Mouse (Mus musculus) neural tube, embryonic 12.5 days (tissue): ENCODE results near the gene Zfp511. TPM values are rescaled to one million over a fixed set of nuclear protein-coding genes. Genes with fewer than 3 reads are reported as not detected.

Experiments used
- ATAC-seq: fragments of 200-750 bp; cut with Nextera tagmentation; 2 replicates; pipeline ENCODE4 v1.8.0; 2017; ENCODE audit warnings: low read depth, mild to moderate bottlenecking, moderate TSS enrichment, moderate library complexity; ENCODE audit not compliant: low FRiP score
- H3K27ac ChIP-seq: fragments of 300-500 bp; sonication (generic); 2 replicates; pipeline ENCODE4 v1.5.1; 2016
- H3K27me3 ChIP-seq: fragments of 300-500 bp; sonication (generic); replicated peaks from 2 replicates; pipeline ENCODE4 v1.6.1; 2016; ENCODE audit warnings: mild to moderate bottlenecking
- H3K36me3 ChIP-seq: fragments of 300-500 bp; sonication (generic); 2 replicates; pipeline ENCODE4 v1.6.1; 2016; ENCODE audit warnings: mild to moderate bottlenecking
- H3K4me1 ChIP-seq: fragments of 300-500 bp; sonication (generic); 2 replicates; pipeline ENCODE4 v1.6.1; 2016
- H3K4me2 ChIP-seq: fragments of 300-500 bp; sonication (generic); replicated peaks from 2 replicates; pipeline ENCODE4 v1.6.1; 2016; ENCODE audit warnings: mild to moderate bottlenecking
- H3K4me3 ChIP-seq: fragments of 300-500 bp; sonication (generic); 2 replicates; pipeline ENCODE4 v1.5.1; 2016
- H3K9ac ChIP-seq: fragments of 300-500 bp; sonication (generic); 2 replicates; pipeline ENCODE4 v1.6.1; 2016; ENCODE audit warnings: mild to moderate bottlenecking
- H3K9me3 ChIP-seq: fragments of 300-500 bp; sonication (generic); 2 replicates; pipeline ENCODE4 v1.6.1; 2016; ENCODE audit warnings: mild to moderate bottlenecking
- WGBS: fragments of 180-500 bp; shearing (Covaris S2); methylation state at CpG from one replicate; pipeline ENCODE4 v1.1.7; 2016; 5-methylcytosine and 5-hydroxymethylcytosine counted together
- polyA plus RNA-seq: library from polyadenylated mRNA; unstranded; fragments of >200 nt; fragmentation: Nextera tagmentation; extraction: Ambion mirVana; gene quantifications from 2 replicates; pipeline ENCODE4 v1.2.1, GENCODE M21; 2016

The Zfp511 gene
- polyA plus RNA-seq, 1 experiment from 2014 or later, result 54.8 TPM

DNA sequence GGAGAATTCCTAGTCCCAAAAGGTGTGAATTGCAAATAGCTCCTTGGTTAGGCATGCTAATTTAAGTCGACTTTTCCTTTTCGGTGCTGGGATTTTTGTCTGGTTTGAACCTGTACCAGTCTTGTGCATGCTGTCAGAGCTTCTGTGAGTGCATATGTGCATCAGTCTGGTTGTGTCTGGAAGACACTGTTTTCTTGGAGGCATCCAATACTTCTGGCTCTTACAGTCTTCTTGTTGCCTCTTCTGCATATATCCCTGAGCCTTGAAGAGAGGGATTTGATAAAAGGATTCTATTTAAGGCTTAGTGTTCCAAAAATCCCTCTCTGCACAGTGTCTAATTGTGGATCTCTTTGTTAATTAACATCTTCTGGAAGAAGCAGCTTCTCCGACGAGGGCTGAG is 17.9 kb downstream of the Zfp511 start:
- Histone ChIP-seq H3K27ac (no peak overlapping the region), H3K4me2 (no peak overlapping the region), H3K9ac (no peak overlapping the region), H3K4me3 (no peak overlapping the region), H3K4me1 (peaks cover 44% of the 10 kb centered on the region), H3K9me3 (no peaks in the 10 kb centered on the region), H3K36me3 (no peaks in the 10 kb centered on the region), H3K27me3 (peaks cover 22% of the 10 kb centered on the region)
- WGBS, result 90% methylated on average over 4 of the region's 4 CpGs
- ATAC-seq, result no peak

DNA sequence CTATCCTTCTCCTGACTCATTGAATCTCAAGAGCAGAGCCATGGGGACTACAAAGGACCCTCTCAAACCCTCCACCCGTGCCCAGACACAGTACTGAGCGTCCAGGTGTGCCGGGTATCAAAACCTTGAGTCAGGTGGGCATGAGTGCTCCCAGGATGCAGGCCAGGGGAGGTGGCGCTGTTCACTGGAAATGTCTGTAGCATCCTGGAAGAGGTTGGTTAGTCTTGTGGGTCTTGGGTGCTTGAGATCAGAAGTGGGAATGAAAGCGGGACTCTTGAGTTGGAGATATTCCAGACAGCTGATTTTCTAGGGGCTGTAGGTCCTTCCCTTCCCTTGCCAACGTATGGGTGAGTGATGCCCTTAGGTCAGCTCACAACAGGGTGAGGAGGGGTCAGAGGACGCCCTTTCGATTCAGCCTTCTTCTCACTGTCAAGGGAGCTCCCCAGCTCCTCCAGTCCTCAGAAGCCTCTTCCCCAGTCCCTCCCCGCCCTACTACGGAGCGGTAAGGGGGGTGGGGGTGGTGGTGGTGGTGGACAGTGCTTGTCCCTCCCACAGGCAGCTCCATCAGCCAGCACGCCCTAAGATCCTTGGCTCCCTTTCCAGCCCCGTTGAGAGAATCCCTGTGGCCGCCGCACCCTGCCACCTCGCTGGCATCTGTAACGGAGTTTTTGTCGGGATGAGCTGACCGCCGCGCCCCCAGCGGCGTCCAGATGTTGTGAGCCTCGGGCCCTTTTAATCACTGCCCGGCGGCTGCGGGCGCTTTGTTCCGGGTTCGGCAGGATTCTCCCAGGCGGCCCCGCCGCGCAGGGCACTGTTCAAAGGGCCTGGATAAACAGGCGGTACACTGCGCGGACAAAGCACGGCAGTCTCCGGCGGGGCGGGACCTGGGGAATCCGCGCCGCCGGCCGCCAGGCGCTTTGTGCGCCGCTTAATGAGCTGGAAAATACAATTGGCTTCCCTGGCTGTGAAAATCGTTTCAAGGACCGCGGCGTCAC is 21.5 kb downstream of the Zfp511 start:
- WGBS, result 2% methylated on average over 53 of the region's 53 CpGs
- Histone ChIP-seq H3K27me3 (0 out of 2 replicates have a peak, but pooled peaks cover 5% of the 10 kb centered on the region), H3K4me2 (peak overlapping the region; percentile 73), H3K36me3 (no peaks in the 10 kb centered on the region), H3K4me1 (peaks cover 62% of the 10 kb centered on the region), H3K9me3 (no peaks in the 10 kb centered on the region), H3K27ac (peak overlapping the region; percentile 96), H3K4me3 (peak overlapping the region; percentile 40), H3K9ac (peak overlapping the region; percentile 68)
- ATAC-seq, result peak; percentile 70

DNA sequence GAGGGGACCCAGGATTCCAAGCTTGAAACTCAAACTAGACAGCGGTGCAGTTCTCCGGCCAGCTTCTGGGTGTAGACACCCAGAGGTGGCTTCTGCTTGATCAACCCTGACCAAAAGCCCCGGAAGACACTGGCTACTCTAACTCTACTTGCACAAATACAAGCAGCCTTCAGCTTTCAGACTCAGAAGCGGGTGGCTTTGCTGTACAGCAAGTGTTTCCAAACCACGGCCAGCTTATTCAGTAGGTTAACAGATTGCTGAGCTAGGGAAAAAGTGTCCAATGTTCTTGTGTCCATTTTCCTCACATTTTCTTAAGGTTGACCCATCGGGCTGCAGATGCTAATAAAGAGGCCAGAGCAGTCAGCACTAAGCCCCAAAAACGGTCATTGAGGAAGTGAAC is 22.3 kb downstream of the Zfp511 start:
- 7% methylated on average over 7 of the region's 7 CpGs for WGBS
- peak overlapping the region; percentile 73 for H3K4me2 ChIP-seq
- H3K36me3 ChIP-seq, result no peaks in the 10 kb centered on the region
- peak overlapping the region; percentile 40; the same call in 1 of the 2 replicates for H3K4me3 ChIP-seq
- peak overlapping the region; percentile 96 for H3K27ac ChIP-seq
- 0 out of 2 replicates have a peak, but pooled peaks cover 5% of the 10 kb centered on the region for H3K27me3 ChIP-seq
- no peaks in the 10 kb centered on the region for H3K9me3 ChIP-seq
- peaks cover 68% of the 10 kb centered on the region for H3K4me1 ChIP-seq
- peak overlapping the region; percentile 68 for H3K9ac ChIP-seq
- ATAC-seq, result peak; percentile 0; the same call in 1 of the 2 replicates

DNA sequence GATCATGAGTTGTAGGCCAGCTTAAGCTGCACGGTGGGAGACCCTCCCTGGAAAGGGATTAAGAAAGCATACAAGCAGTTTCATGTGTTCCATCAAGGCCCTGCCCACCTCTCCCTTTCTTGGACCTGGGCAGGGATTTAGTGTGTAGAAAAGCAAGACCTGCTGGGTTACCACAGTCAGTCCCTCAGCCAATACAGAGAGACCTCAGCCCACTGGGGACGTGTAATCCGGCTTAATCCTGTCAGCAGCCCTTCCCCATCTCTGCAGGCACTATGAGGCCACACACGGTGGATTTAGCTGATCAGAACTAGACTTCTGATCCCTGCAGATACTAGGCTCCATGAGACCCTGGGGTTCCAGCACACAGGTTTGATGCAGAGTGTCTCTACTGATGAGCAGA is 23.4 kb downstream of the Zfp511 start:
- ATAC-seq, result no peak
- Histone ChIP-seq H3K4me3 (no peak overlapping the region), H3K4me2 (peak overlapping the region; percentile 60; the same call in 1 of the 2 replicates), H3K27ac (no peak overlapping the region; the same call in 1 of the 2 replicates), H3K36me3 (no peaks in the 10 kb centered on the region), H3K27me3 (peaks cover 5% of the 10 kb centered on the region; the same call in 1 of the 2 replicates), H3K4me1 (peaks cover 68% of the 10 kb centered on the region), H3K9ac (no peak overlapping the region), H3K9me3 (no peaks in the 10 kb centered on the region)
- 24% methylated on average over 4 of the region's 4 CpGs for WGBS

DNA sequence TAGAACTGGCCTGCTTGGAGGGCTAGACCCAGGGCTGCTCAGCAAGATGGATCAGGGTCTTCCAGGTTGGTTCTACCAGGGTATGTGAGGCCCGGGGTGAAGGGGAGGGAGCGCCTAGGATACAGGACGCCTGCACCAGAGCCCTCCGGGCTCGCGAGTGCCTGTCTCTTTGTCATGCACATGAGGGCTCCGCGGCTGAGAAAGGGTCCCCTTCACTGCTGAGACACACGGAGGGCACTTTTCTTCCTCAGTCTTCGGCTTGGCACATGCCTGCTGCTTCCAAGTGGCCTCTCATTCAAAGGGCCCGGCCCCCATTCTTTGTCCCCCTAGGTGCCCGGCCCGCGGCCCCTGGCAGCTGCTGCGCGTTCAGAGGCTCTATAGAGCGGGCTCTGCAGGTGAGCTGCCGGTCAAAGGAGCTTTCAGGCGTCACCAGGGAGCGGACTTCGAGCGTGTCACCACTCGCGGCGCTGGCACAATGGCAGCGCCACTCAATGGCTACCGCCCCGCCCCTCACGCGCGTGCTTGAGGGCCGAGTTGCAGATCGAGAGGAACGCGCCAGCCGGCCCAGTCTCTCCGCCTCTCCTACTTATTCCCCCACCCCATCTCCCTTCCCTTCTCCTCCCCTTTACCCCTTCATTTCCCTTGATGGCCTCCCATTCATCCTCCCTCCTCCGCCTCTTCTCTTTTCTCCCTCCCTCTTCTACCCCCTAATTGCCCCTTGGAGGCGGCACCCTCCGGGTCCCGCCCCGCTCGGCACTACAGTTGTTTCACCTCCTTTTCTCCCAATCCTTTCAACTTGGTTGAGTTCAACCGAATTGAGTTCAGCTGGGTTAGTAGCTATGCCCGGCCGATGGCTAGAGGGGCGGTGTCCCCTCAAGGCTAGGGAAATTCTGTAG is 25.0 kb downstream of the Zfp511 start:
- Histone ChIP-seq H3K4me2 (peak overlapping the region; percentile 60), H3K9ac (peak overlapping the region; percentile 53), H3K4me1 (peaks cover 67% of the 10 kb centered on the region), H3K9me3 (no peaks in the 10 kb centered on the region), H3K27ac (peak overlapping the region; percentile 74), H3K36me3 (no peaks in the 10 kb centered on the region), H3K4me3 (peak overlapping the region; percentile 32), H3K27me3 (peaks cover 5% of the 10 kb centered on the region; the same call in 1 of the 2 replicates)
- WGBS, result under 1% methylated on average over 47 of the region's 47 CpGs
- peak; percentile 67 for ATAC-seq

DNA sequence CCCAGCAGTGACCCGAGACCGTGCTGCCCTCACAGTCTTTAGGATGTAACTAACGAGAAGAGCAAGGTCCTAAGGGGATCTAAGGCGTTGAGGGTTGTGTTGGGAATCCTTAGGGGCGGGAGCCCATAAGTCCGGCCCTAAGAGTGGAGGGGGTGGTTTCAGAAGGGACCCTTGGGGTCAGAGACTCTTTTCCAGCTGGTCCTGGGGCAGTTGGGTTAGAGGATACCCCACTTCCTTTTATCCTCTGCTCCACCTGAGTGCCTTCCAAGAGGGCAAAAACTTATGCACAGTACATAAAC is 25.6 kb downstream of the Zfp511 start:
- peak; percentile 15; the same call in 1 of the 2 replicates for ATAC-seq
- under 1% methylated on average over 6 of the region's 6 CpGs for WGBS
- Histone ChIP-seq H3K4me2 (peak overlapping the region; percentile 60), H3K27ac (peak overlapping the region; percentile 74; the same call in 1 of the 2 replicates), H3K9ac (peak overlapping the region; percentile 53), H3K36me3 (no peaks in the 10 kb centered on the region), H3K27me3 (peaks cover 5% of the 10 kb centered on the region; the same call in 1 of the 2 replicates), H3K4me3 (peak overlapping the region; percentile 32; the same call in 1 of the 2 replicates), H3K9me3 (no peaks in the 10 kb centered on the region), H3K4me1 (peaks cover 61% of the 10 kb centered on the region)

DNA sequence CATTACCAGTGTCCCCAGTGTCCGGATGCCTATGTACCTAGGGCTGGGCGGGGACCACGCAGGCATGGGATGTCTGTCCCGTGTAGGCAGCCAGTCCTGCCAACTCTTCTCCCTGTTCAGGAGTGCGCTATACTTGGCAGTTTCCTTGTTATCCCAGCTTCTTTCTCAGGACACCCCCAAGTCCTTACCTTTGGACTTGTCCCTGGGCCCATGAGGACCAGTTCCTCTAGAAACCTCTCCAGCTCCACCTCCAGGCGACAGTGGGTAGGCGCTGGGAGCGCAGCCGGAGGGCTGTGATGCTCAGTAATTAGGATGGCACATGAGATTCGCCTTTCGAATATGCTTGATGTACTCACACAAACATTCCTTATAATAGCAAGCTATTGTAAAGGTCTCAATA is 26.1 kb downstream of the Zfp511 start:
- peak overlapping the region; percentile 60 for H3K4me2 ChIP-seq
- no peak overlapping the region for H3K9ac ChIP-seq
- H3K27me3 ChIP-seq, result peaks cover 5% of the 10 kb centered on the region; the same call in 1 of the 2 replicates
- 0 out of 2 replicates have a peak overlapping the region, but pooled peaks have one; percentile 74 for H3K27ac ChIP-seq
- peaks cover 57% of the 10 kb centered on the region for H3K4me1 ChIP-seq
- 9% methylated on average over 11 of the region's 11 CpGs for WGBS
- H3K4me3 ChIP-seq, result no peak overlapping the region
- H3K36me3 ChIP-seq, result no peaks in the 10 kb centered on the region
- no peaks in the 10 kb centered on the region for H3K9me3 ChIP-seq
- ATAC-seq, result 0 out of 2 replicates have a peak, but pooled peaks have one; percentile 10

DNA sequence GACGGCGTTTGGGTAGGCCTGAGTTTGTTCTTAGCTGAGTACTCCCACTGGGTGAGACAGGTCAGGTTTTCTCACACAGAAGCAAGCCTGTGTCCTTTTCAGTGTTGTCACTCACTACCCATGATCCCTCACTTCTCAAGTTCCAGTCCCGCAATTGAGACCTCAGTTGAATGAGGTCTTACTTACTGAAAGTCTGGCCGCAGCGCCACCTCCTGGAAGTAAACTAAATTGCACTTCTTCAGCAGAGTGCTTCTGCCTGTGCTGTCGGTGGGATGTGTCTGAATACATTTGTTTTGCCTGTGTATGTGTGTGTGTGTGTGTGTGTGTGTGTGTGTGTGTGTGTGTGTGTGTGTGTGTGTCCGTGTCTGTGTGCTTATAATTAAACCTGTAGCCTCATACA is 26.9 kb downstream of the Zfp511 start:
- Histone ChIP-seq H3K4me3 (no peak overlapping the region), H3K9me3 (no peaks in the 10 kb centered on the region), H3K4me1 (peaks cover 51% of the 10 kb centered on the region), H3K9ac (no peak overlapping the region), H3K36me3 (no peaks in the 10 kb centered on the region), H3K27me3 (peaks cover 5% of the 10 kb centered on the region; the same call in 1 of the 2 replicates), H3K4me2 (0 out of 2 replicates have a peak overlapping the region, but pooled peaks have one; percentile 5), H3K27ac (no peak overlapping the region)
- no peak for ATAC-seq
- 17% methylated on average over 7 of the region's 7 CpGs for WGBS

DNA sequence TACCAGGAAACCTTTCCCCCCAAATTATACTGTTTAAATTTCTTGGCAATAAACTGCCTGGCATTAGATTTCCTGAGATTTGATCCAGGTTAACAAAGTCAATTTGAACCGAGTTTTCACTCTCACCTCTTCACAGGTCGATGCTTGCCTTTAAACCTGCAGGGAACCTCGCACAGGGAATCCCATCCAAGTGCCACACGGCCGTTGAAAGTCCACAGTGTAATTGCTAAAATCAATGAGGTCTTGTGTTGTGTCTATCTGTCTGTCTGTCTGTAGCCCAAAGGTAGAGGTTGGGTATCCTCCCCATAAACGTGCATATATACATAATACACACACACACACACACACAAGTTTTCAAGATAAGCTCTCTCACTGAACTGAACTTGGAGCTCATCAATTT is 31.2 kb downstream of the Zfp511 start:
- ATAC-seq, result no peak
- H3K4me3 ChIP-seq, result no peak overlapping the region
- 68% methylated on average over 6 of the region's 6 CpGs for WGBS
- H3K4me2 ChIP-seq, result no peak overlapping the region
- no peaks in the 10 kb centered on the region for H3K9me3 ChIP-seq
- H3K4me1 ChIP-seq, result peaks cover 15% of the 10 kb centered on the region
- no peaks in the 10 kb centered on the region; the same call in 1 of the 2 replicates for H3K27me3 ChIP-seq
- H3K27ac ChIP-seq, result no peak overlapping the region
- H3K9ac ChIP-seq, result no peak overlapping the region
- H3K36me3 ChIP-seq, result no peaks in the 10 kb centered on the region

DNA sequence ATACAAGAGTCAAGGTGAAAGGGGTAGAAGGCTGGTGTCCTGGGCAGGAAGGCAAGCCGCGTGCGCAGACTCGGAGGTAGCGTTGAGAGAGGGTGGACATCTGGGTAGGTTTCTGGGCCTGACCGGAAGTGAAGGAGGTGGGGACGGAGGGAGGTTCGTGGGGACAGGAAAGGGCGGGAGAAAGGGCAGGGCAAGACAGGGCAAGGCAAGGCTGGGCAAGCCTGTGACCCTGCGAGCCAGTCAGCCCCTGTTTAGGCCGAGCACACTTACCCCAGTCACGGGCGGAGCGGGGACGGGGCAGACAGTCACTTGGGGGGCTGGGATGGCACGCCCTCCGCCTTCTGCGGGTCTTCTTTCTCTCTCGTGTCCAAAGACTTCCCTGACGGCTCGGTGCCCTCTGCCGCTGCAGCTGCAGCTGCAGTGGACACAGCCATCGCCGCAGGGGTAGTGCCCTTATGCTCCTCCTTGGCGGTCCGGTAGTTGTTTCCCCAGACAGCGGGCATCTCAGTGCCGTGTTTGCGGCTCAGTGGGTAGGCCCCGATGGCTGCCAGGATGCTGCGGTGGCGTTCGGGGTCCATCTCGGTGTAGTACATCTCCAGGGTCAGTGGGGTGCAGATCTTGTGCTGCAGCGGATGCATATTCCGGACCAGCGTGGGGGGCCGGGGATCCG is 34.0 kb downstream of the Zfp511 start:
- H3K27ac ChIP-seq, result no peak overlapping the region
- 0 out of 2 replicates have a peak overlapping the region, but pooled peaks have one; percentile 33 for H3K9ac ChIP-seq
- H3K9me3 ChIP-seq, result no peaks in the 10 kb centered on the region
- H3K4me1 ChIP-seq, result 0 out of 2 replicates have a peak, but pooled peaks cover 6% of the 10 kb centered on the region
- H3K4me3 ChIP-seq, result no peak overlapping the region
- H3K4me2 ChIP-seq, result peak overlapping the region; percentile 44
- H3K27me3 ChIP-seq, result no peaks in the 10 kb centered on the region
- ATAC-seq, result no peak
- 33% methylated on average over 39 of the region's 39 CpGs for WGBS
- H3K36me3 ChIP-seq, result no peaks in the 10 kb centered on the region

DNA sequence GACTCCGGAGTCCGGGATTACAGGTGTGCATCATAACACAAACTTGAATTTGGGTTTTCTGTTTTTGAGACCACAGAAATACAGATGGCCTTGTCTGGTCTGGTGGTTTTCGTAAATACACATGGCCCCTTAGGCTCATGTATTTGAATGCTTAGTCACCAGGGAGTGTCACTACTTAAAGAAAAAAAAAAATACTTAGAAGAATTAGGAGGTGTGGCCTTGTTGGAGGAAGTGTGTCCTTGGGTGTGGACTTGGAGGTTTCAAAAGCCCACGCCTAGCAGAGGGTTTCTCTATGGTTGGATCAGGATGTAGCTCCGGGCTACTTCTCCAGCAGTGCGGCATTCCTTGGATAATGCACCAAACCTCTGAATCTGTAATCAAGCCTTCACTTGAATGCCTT is 41.5 kb downstream of the Zfp511 start:
- peaks cover 11% of the 10 kb centered on the region for H3K27me3 ChIP-seq
- peaks cover 24% of the 10 kb centered on the region for H3K4me1 ChIP-seq
- no peak overlapping the region for H3K27ac ChIP-seq
- no peak for ATAC-seq
- H3K36me3 ChIP-seq, result no peaks in the 10 kb centered on the region
- H3K4me2 ChIP-seq, result no peak overlapping the region
- no peak overlapping the region for H3K4me3 ChIP-seq
- H3K9me3 ChIP-seq, result no peaks in the 10 kb centered on the region
- no peak overlapping the region for H3K9ac ChIP-seq
- WGBS, result 80% methylated on average over 6 of the region's 6 CpGs
